Mouse (Mus musculus): ENCODE measurements at regions not wholly inside any gene's neighbourhood (a gene's known extent, or its start where the extent isn't known, plus 50 kb on each side); places are given as distances from the start of the nearest gene placed in this dataset.
A peak's percentile ranks its signal among the peaks of the same experiment; 100 is the strongest.
"Not testable (repeated sequence)": the region's sequence is repeated elsewhere in the genome, so short reads cannot be mapped to it uniquely, and the experiment has no call there.

DNA sequence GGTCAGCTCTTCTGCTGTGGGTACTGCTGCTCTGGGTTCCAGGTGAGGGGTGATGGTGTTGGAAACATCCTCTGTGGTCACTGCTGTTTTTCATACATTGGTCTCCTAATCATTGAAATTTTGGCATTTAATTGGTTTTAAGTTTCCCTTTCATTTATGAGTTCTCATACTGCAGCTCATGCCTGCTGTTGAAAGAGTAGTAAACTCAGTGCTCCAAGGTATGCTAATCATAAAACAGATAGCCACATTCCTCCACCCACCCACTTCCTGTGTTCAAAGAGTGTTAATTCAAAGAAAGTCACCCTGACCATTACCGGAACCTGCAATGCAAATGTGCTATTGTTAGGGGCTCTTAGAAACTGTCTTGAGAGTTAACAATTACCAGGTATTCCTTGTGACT is 688.9 kb downstream of the Rpia start:
- H3K4me3 ChIP-seq (ENCODE audit: low read depth, low read length); DNase-seq (ENCODE audit: low spot score); H3K9me3 ChIP-seq (ENCODE audit: control insufficient read depth, low read length); H3K4me1 ChIP-seq (replicated peaks; ENCODE audit: control insufficient read depth, insufficient read depth, low read length); H3K36me3 ChIP-seq (ENCODE audit: control insufficient read depth, insufficient read depth, low read length); H3K27me3 ChIP-seq (ENCODE audit: control insufficient read depth, insufficient read depth, low read length); H3K9ac ChIP-seq (ENCODE audit: low read depth, low read length); ATAC-seq (ENCODE audit: low FRiP score); H3K27ac ChIP-seq (ENCODE audit: low read depth, low read length); H3K4me2 ChIP-seq (replicated peaks; ENCODE audit: low read depth, low read length): not testable (repeated sequence)
- 67% methylated on average over 1 of the region's 1 CpGs for WGBS

- Histone ChIP-seq H3K27me3 (ENCODE audit: control insufficient read depth, insufficient read depth, low read length) (no peaks in the 10 kb centered on the region), H3K36me3 (ENCODE audit: control insufficient read depth, insufficient read depth, low read length) (no peaks in the 10 kb centered on the region), H3K4me3 (ENCODE audit: low read depth, low read length) (no peak overlapping the region), H3K4me2 (replicated peaks; ENCODE audit: low read depth, low read length) (no peak overlapping the region), H3K4me1 (replicated peaks; ENCODE audit: control insufficient read depth, insufficient read depth, low read length) (no peaks in the 10 kb centered on the region), H3K27ac (ENCODE audit: low read depth, low read length) (no peak overlapping the region), H3K9me3 (ENCODE audit: control insufficient read depth, low read length) (no peaks in the 10 kb centered on the region), H3K9ac (ENCODE audit: low read depth, low read length) (no peak overlapping the region)
- WGBS = 89% methylated on average over 19 of the region's 19 CpGs
- DNase-seq (ENCODE audit: low spot score) (no peak), ATAC-seq (ENCODE audit: low FRiP score) (no peak)
Observed at GRCm38 (mm10) chr6:70088041-70088440, 704.0 kb downstream of the Rpia start.

- Histone ChIP-seq H3K4me1 (replicated peaks; ENCODE audit: control insufficient read depth, insufficient read depth, low read length) (no peaks in the 10 kb centered on the region), H3K4me3 (ENCODE audit: low read depth, low read length) (no peak overlapping the region), H3K27ac (ENCODE audit: low read depth, low read length) (no peak overlapping the region), H3K9me3 (ENCODE audit: control insufficient read depth, low read length) (no peaks in the 10 kb centered on the region), H3K36me3 (ENCODE audit: control insufficient read depth, insufficient read depth, low read length) (no peaks in the 10 kb centered on the region), H3K27me3 (ENCODE audit: control insufficient read depth, insufficient read depth, low read length) (no peaks in the 10 kb centered on the region), H3K9ac (ENCODE audit: low read depth, low read length) (no peak overlapping the region), H3K4me2 (replicated peaks; ENCODE audit: low read depth, low read length) (no peak overlapping the region)
- DNase-seq (ENCODE audit: low spot score) (no peak), ATAC-seq (ENCODE audit: low FRiP score) (no peak)
- WGBS = 89% methylated on average over 4 of the region's 4 CpGs
Observed at GRCm38 (mm10) chr6:70073841-70074240, 718.2 kb downstream of the Rpia start.

GRCm38 (mm10) chr6:70072007-70072406 is 720.0 kb downstream of the Rpia start:
- H3K4me3 ChIP-seq (ENCODE audit: low read depth, low read length) = no peak overlapping the region
- DNase-seq (ENCODE audit: low spot score) (no peak), ATAC-seq (ENCODE audit: low FRiP score) (no peak)
- H3K9me3 ChIP-seq (ENCODE audit: control insufficient read depth, low read length) = no peaks in the 10 kb centered on the region
- H3K36me3 ChIP-seq (ENCODE audit: control insufficient read depth, insufficient read depth, low read length) = no peaks in the 10 kb centered on the region
- WGBS = 82% methylated on average over 3 of the region's 3 CpGs
- no peak overlapping the region for H3K9ac ChIP-seq (ENCODE audit: low read depth, low read length)
- no peaks in the 10 kb centered on the region for H3K27me3 ChIP-seq (ENCODE audit: control insufficient read depth, insufficient read depth, low read length)
- no peak overlapping the region for H3K27ac ChIP-seq (ENCODE audit: low read depth, low read length)
- no peaks in the 10 kb centered on the region for H3K4me1 ChIP-seq (replicated peaks; ENCODE audit: control insufficient read depth, insufficient read depth, low read length)
- H3K4me2 ChIP-seq (replicated peaks; ENCODE audit: low read depth, low read length) = no peak overlapping the region

DNA sequence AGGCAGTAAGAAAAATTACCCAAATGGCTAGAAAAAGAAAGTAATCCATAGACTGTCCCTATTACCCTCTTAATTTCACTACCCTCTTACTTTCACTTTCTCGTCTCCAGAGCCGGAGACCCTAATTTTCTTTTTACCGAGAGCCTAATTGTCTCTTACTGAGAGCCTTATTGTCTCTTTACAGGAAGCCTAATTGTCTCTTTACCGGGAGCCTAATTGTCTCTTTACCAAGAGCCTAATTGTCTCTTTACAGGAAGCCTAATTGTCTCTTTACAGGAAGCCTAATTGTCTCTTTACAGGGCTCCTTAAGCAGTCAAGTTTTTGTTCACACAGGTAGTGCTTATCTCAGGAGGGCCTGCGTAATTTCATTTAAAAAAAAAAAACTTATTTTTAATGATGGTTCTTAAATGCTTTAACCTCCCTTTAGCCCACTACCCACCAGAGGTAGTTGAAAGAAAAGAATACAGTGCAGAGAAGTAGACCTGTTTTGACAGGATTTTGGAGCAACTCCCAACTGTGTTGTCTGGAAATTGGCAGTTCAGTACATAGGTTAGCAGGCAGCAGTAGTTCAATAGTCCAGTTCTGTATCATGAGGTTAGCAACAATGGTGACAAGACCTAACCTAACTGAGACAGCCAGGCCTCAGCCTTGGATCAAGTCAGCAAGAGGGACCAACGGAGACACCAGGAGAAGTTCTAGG is 724.2 kb downstream of the Rpia start:
- Histone ChIP-seq H3K4me2 (replicated peaks; ENCODE audit: low read depth, low read length) (no peak overlapping the region), H3K36me3 (ENCODE audit: control insufficient read depth, insufficient read depth, low read length) (no peaks in the 10 kb centered on the region), H3K4me3 (ENCODE audit: low read depth, low read length) (no peak overlapping the region), H3K27me3 (ENCODE audit: control insufficient read depth, insufficient read depth, low read length) (no peaks in the 10 kb centered on the region), H3K4me1 (replicated peaks; ENCODE audit: control insufficient read depth, insufficient read depth, low read length) (no peaks in the 10 kb centered on the region), H3K9me3 (ENCODE audit: control insufficient read depth, low read length) (no peaks in the 10 kb centered on the region), H3K9ac (ENCODE audit: low read depth, low read length) (no peak overlapping the region), H3K27ac (ENCODE audit: low read depth, low read length) (no peak overlapping the region)
- ATAC-seq (ENCODE audit: low FRiP score) = no peak
- no peak for DNase-seq (ENCODE audit: low spot score)
- 82% methylated on average over 6 of the region's 6 CpGs for WGBS

DNA sequence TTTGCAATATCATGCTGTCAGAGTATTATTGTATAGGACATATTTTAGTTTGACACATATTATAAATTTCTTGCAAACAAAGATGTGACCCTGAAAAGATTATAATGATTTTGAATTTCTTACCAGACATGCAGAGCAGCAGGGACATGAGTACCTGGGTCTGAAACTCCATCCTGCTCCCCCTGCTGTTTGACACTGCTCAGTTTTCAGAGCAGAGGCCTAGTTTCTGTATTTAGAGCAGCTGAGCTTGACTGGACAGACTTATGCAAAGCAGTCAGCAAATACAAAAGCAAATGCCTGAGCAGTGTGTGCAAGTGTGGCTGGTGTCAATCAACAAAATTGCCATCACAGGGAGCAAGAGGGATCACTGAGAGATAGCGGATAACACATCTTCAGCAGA is 733.0 kb downstream of the Rpia start:
- H3K4me2 ChIP-seq (replicated peaks; ENCODE audit: low read depth, low read length) = no peak overlapping the region
- DNase-seq (ENCODE audit: low spot score) (peak; percentile 0), ATAC-seq (ENCODE audit: low FRiP score) (no peak)
- H3K27me3 ChIP-seq (ENCODE audit: control insufficient read depth, insufficient read depth, low read length) = no peaks in the 10 kb centered on the region
- H3K36me3 ChIP-seq (ENCODE audit: control insufficient read depth, insufficient read depth, low read length) = no peaks in the 10 kb centered on the region
- no peaks in the 10 kb centered on the region for H3K4me1 ChIP-seq (replicated peaks; ENCODE audit: control insufficient read depth, insufficient read depth, low read length)
- H3K9me3 ChIP-seq (ENCODE audit: control insufficient read depth, low read length) = no peaks in the 10 kb centered on the region
- no peak overlapping the region for H3K4me3 ChIP-seq (ENCODE audit: low read depth, low read length)
- 87% methylated on average over 1 of the region's 1 CpGs for WGBS
- H3K9ac ChIP-seq (ENCODE audit: low read depth, low read length) = no peak overlapping the region
- H3K27ac ChIP-seq (ENCODE audit: low read depth, low read length) = no peak overlapping the region

- Histone ChIP-seq H3K4me1 (replicated peaks; ENCODE audit: control insufficient read depth, insufficient read depth, low read length) (no peaks in the 10 kb centered on the region), H3K27me3 (ENCODE audit: control insufficient read depth, insufficient read depth, low read length) (no peaks in the 10 kb centered on the region), H3K9ac (ENCODE audit: low read depth, low read length) (no peak overlapping the region), H3K4me2 (replicated peaks; ENCODE audit: low read depth, low read length) (no peak overlapping the region), H3K27ac (ENCODE audit: low read depth, low read length) (no peak overlapping the region), H3K9me3 (ENCODE audit: control insufficient read depth, low read length) (no peaks in the 10 kb centered on the region), H3K36me3 (ENCODE audit: control insufficient read depth, insufficient read depth, low read length) (no peaks in the 10 kb centered on the region), H3K4me3 (ENCODE audit: low read depth, low read length) (no peak overlapping the region)
- 85% methylated on average over 3 of the region's 3 CpGs for WGBS
- ATAC-seq (ENCODE audit: low FRiP score) (no peak), DNase-seq (ENCODE audit: low spot score) (no peak)
Observed at GRCm38 (mm10) chr6:70058374-70058773, 733.7 kb downstream of the Rpia start.

DNA sequence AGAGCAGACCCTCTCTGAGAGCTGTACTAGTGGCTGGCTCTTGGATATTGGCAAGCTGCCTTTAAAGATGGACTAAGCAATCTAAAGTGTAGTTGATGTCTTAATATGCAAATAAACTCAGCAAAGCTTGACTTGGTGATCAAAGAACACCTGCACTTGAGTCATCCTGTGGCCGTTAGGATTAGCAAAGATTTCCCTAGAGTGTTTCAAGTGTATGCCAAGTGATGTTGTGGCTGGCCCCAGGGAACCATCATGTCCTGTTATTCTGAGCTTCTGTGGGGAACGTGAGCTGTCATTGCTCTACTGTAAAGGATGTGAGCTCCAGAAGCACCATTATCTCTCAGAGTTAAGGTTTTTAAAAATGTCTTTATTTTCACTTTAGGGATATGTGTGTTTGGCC is 751.1 kb downstream of the Rpia start:
- 57% methylated on average over 2 of the region's 2 CpGs for whole genome bisulfite sequencing
- Histone ChIP-seq H3K4me3 (ENCODE audit: low read depth, low read length) (no peak overlapping the region), H3K9ac (ENCODE audit: low read depth, low read length) (no peak overlapping the region), H3K4me2 (replicated peaks; ENCODE audit: low read depth, low read length) (no peak overlapping the region), H3K27me3 (ENCODE audit: control insufficient read depth, insufficient read depth, low read length) (no peaks in the 10 kb centered on the region), H3K27ac (ENCODE audit: low read depth, low read length) (no peak overlapping the region), H3K36me3 (ENCODE audit: control insufficient read depth, insufficient read depth, low read length) (no peaks in the 10 kb centered on the region), H3K9me3 (ENCODE audit: control insufficient read depth, low read length) (no peaks in the 10 kb centered on the region), H3K4me1 (replicated peaks; ENCODE audit: control insufficient read depth, insufficient read depth, low read length) (no peaks in the 10 kb centered on the region)
- DNase-seq (ENCODE audit: low spot score) (no peak), ATAC-seq (ENCODE audit: low FRiP score) (no peak)

DNA sequence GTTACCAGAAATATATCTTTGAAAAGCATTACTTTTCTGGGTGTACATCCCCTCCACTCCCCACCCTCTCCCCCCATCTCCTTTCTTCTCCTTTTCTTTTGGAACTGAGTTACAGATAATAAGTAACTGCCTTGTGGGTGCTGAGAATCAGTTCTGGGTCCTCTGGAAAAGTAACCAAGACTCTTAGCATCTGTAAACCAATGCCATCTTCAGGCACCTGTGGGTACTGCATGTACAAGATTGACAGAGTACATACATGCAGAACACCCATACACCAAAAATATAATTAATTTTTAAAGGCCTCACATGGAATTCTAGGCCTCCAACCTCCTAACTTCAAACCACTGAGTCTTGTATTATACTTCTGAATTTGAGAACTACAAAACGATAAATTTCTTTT is 758.4 kb downstream of the Rpia start:
- Histone ChIP-seq H3K27ac (ENCODE audit: low read depth, low read length) (no peak overlapping the region), H3K4me1 (replicated peaks; ENCODE audit: control insufficient read depth, insufficient read depth, low read length) (no peaks in the 10 kb centered on the region), H3K9me3 (ENCODE audit: control insufficient read depth, low read length) (no peaks in the 10 kb centered on the region), H3K36me3 (ENCODE audit: control insufficient read depth, insufficient read depth, low read length) (no peaks in the 10 kb centered on the region), H3K4me3 (ENCODE audit: low read depth, low read length) (no peak overlapping the region), H3K27me3 (ENCODE audit: control insufficient read depth, insufficient read depth, low read length) (no peaks in the 10 kb centered on the region), H3K9ac (ENCODE audit: low read depth, low read length) (no peak overlapping the region), H3K4me2 (replicated peaks; ENCODE audit: low read depth, low read length) (no peak overlapping the region)
- WGBS = 89% methylated on average over 1 of the region's 1 CpGs
- no peak for ATAC-seq (ENCODE audit: low FRiP score)
- DNase-seq (ENCODE audit: low spot score) = no peak
